Mouse (Mus musculus) spleen, postnatal 36 days (tissue): Measurements from ENCODE around the gene Gm35315.
"Not testable (repeated sequence)": the region's sequence is repeated elsewhere in the genome, so short reads cannot be mapped to it uniquely, and the experiment has no call there.

Source experiments
- DNase-seq, 2 experiments: peaks; one replicate each; pipeline ENCODE4 v3.0.0; 2022; ENCODE audit warnings: low spot score in 2 of 2, mixed read lengths in 1 of 2

The Gm35315 gene

GRCm38 (mm10) chr5:110101716-110102347 lies 7.6 kb upstream of the Gm35315 start:
- peak; percentile 18 to 29 for DNase-seq

- DNase-seq = peak; percentile 35 to 38
These were observed 6.9 kb upstream of the Gm35315 start for GRCm38 (mm10) chr5:110100921-110101631.

DNA sequence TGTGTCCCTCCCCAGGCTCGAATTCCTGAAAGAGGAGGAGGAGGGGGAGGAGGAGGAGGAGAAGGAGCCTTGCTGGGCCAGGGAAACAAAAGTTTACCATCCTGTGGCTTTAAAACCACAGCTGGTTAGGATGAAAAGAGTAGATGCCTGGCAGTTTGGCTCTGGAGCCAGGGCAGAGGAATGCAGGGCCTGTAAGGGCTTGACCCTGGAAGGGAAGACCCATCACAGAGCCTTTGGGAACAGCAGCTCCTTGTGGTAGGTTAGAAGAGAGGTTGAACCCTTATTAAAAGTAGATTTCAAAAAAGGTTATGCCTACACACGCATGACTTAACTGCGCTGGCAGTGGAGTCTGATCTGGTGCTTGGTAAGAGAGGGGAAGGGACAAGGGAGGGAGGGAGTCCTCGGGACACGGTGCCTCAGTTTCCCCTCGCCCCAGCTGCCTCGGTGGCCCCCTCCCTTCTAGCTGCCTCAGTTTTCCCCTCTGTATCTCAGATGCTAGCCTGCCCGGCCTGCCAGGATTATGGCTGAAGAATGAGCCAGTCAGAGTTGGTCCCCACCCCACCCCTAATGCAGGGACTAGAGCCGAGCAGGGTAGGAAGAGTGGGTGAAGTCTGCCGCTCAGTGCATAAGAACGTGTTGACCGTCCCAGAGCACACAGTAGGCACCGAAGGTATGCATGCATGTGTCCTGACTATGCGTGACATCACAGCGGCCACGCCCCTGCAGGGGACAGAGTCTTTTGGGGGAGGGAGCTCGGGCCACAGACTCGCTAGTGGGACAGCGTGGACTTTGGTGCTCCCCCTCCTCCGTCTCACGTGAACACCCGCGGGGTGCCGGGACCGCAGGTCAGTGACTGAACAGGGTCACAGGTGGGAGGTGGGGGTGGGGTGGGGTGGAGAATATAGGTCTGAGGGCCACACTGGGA lies 5.7 kb upstream of the Gm35315 start, which contains the start of gene Plcxd1:
Gene Plcxd1 (plus strand): TSS at position 314 of the 925 bp plus-strand sequence.
- DNase-seq = no peak

DNA sequence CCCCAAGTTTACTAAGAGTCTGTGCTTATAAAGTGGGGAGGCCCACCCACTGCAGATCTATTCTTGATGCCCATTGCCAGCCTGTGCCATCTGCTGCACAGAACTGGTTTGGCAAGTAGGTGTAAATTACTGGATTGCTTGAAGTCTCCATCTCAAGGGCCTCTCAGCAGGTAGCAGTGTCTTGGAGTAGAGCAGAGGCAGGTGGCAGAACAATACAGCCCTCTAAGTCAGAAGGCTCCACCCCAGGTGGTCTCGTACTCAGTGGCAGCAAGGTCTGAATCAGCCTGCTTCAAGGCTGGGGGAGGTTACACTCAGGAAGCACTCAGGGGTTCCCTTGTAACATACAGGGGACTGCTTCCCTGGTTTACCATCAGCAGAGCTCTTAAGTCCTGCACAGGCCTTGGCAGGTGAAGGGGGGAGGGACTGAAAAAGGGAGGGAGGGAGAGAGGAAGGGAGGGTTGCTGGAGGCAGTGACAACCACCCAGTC lies 4.8 kb upstream of the Gm35315 start:
- no peak for DNase-seq

- DNase-seq = no peak
These were observed 610 bp upstream of the Gm35315 start for GRCm38 (mm10) chr5:110094847-110095213.

- DNase-seq = no peak
These were observed 2.7 kb downstream of the Gm35315 start for GRCm38 (mm10) chr5:110091546-110091945.

- no peak for DNase-seq
These were observed 7.9 kb downstream of the Gm35315 start for GRCm38 (mm10) chr5:110086161-110086866.

GRCm38 (mm10) chr5:110082961-110083360 lies 11.3 kb downstream of the Gm35315 start:
- DNase-seq = no peak

- DNase-seq = not testable (repeated sequence)
These were observed 21.8 kb downstream of the Gm35315 start, which contains the start of gene Gm17655 for GRCm38 (mm10) chr5:110072413-110072812. Gene Gm17655 (minus strand): TSS chr5:110072513.

DNA sequence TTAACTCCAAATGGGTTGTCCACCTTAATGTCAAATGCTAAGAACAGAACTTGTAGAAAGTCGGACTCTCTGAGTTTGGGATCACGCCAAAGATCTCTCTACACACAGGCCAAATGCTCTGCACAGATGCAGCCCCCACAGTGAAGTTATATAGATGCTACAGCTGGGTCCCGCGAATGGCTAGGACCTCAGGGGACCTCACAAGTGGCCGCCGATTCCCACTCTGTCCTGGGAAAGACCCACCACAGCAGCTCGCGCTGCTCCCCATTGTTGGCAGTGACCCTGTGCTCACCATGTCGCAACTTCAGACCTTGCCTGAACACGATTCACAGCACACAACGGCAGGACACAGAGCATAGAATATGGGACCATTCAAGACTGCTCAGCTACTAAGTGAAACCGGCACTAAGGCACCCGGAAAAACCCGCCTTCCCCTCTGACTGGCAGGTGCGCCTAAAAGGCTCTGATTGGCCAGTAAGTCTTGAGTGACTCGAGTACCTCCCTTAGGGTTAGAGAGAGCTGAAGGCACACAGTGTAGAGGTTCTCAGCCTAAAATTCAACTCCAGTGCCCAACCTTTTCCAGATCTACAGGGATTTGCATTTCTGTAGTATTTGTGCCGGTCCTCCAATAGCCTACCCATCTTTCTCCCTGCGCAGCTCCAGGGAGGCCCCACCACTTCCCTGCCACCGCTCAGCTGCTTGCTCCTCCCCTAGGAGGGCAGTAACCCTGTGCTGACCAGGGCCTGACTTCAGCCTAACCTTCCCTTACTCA lies 36.4 kb downstream of the Gm35315 start:
- peak; percentile 83 to 84 for DNase-seq
